Mouse (Mus musculus) gastrocnemius, adult 8-10 months (tissue): Measurements from ENCODE around the gene Gm8104. TPM values are rescaled to one million over a fixed set of nuclear protein-coding genes. Genes with fewer than 3 reads are reported as not detected.
"Not testable (repeated sequence)": the region's sequence is repeated elsewhere in the genome, so short reads cannot be mapped to it uniquely, and the experiment has no call there.

Experiments used
- DNase-seq, 2 experiments: peaks; one replicate each; pipeline ENCODE4 v3.0.0; 2022; ENCODE audit warnings: low spot score in 2 of 2
- total RNA-seq, 4 experiments: library from RNA; stranded (reverse); gene quantifications; 2 replicates each; pipeline ENCODE4 v1.2.4; 2022

Gm8104 gene
- total RNA-seq, result not detected

DNA sequence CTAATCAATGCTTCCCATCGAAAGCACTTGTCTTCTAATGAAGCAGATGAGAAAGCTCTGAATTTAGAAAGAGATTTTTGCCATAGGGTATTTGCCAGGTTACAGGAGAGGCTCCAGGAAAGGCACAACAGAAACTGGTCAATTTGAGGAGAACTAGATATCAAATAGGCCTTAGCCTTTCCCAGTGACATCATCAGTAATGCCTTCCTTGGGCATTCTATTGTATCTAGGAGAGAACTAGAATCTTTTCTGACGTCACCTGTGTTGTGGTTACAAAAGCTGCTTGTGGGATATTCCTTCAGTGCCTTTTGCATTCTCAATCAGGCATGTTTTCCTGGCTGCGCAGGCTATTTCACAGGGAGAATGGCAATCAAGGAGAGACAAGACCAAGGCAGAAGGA, at the start of gene Gm8104:
Gene Gm8104, plus strand, starts transcription at position 301 of the 400 bp plus-strand sequence.
- not testable (repeated sequence) for DNase-seq

DNA sequence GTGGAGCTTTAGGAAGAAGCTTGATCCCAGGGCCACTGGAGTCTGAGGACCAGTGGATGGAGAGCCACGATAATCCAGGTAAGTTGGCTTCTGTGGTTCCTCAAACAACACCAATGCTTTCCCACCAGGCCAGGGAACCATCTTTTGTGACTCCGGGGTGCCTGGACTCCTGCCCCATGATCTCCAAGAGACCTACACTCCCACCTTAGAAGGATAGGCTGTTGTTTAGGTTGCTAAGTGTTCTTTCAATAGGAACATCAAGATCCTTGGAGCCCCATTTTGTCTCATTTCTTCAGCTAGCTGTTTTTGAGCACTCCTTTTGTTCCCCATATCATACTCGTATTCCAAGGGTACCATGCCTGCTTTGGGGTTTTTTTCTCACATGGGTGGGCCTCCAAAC, 42.3 kb upstream of the Gm8104 start:
- DNase-seq, result not testable (repeated sequence)

DNA sequence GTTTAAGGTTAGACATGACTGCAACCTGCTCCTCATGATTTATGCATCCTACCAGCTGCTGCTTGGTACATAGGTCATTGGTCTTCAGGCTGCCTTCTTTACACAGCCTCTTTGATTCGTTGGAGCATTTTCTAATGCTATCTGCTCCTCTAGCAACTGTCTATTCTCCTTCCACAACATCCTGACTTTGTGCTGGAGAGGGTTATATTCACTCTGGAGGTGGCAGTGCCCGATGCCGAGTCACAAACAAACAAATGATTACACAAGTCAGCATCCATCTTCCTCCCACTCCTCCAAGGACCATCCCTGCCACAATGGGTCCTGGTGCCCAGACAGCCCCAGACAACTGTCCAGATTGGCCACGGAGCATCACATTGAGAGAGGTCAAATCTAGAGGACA, 40.2 kb upstream of the Gm8104 start:
- DNase-seq, result peak in 1 of 2 experiments; percentile 3

DNA sequence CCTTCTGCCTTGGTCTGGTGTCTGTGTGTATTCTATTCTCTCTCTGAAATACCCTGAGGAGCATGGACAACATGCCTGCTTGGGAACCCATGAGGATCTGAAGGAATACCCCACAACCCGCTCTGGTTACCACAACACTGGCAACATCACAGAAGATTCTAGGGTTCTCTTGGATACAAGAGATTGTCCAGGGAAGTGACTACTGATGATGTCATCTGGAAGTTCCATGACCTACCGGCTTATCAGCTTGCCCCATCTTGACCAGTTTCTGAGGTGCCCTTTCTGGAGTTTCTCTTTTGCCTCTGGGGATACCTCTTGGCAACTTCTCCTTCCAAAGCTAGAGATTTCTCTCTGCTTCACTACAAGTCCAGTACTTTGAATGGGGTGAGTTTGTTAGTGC, 23.9 kb upstream of the Gm8104 start, which contains the start of gene Gm8094:
Gene Gm8094, minus strand, starts transcription at position 101 of the 400 bp plus-strand sequence.
- DNase-seq, result not testable (repeated sequence)

DNA sequence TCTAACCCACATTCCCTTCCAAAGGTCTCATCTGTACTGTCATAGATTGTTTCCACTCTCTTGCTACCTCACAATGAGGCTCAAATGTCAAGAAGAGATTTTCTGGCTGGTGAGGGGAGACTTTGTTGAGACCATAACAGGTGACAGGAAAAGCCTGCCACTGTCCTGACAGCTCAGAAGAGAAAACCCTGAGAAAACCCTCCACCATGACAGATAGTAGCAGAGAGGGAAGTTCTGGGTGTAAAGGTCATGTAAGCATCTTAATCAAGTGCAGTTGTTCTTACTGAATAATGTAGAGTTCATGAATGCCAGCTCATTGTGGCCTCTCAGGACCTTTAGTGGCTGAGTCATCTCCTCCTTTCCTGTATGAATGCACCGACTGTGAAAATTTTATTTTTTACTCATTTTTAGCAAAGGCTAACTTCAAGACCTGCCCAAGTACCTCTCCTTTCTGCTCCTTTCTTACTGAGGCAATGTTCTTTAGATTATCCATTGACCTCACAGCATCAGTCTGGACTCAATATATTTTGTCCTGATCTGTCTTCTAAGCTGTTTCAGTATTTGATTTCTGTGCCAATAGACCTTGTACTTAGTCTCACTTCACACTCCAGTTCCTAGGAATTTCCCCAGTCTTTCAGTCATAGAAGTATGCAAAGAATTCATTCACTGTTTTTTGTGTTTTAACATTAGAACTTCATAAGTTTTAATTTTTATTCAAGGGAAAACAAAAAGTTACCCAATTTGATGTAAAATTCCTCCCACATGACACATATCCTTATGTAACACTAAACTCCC, 15.3 kb upstream of the Gm8104 start:
- not testable (repeated sequence) for DNase-seq

DNA sequence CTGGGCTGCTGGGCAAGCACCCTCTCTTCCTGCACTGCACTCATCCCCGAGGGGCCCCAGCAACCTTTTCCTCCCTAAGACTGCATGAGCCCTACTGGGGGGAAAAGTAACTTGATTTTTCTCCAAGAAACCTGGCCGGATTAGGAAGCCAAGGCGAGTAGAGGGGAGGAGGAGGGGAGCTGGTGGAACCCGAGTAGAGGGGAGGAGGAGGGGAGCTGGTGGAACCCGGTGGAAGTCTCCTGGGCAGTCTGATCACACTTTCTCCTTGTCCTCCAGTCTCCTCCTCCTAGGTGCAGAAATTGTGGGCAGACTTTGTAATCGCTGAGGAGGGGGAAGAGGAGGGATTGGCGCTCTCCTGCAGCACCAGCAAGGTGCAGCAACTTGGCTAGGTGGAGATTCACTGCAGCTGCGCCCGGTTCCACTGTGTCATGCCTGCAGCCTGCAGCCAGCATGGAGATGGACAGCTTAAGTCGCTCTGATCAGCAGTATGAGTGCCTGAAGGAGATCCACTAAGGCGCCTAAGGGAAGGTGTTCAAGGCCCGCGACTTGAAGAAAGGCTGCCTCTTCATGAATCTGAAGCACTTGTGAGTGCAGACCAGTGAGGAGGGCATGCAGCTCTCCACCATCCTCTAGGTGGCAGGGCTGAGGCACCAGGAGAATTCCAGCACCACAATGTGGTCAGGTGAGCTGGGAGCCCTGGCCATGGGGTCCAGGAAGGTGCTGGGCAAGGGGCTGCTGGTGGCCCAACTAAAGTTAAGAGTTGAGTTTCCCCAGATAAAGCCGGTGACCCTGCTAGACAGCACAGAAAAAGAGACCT, 11.1 kb upstream of the Gm8104 start:
- not testable (repeated sequence) for DNase-seq

DNA sequence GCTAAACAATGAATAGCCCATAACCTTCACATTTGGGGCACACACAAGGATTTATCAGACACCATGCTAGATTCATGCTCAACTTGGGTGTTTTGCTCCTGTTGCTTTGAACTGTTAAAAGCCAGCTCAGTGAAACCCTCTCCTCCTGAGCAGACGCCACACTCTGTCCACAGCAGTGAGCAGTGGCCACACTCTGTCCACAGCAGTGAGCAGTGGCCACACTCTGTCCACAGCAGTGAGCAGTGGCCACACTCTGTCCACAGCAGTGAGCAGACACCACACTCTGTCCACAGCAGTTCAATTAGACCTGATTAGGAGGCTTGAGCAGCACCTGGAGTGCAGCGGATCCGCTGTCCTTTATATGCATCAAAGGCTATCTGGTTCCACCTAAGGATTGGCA, 19.3 kb downstream of the Gm8104 start:
- DNase-seq, result not testable (repeated sequence)

DNA sequence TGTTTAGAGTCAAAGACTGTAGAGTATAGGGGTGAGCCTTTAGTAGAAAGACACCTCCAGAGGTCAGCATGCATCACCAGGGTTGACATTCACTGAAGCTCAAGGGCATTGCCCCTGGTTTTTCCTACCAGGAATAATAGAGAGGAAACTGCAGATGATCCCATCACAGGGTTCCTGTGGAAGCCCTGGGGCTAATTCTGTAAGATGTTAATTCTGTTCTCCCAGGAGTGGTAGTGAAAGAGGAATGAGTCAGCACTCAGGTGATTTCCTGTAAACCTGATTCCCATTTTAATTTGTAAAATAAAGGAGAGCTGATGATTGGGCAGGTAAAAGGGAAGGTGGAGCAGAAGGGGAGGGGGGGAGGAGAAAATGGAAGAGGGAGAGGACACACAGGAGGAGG, 25.9 kb downstream of the Gm8104 start:
- DNase-seq, result not testable (repeated sequence)

Other genes starting within 250 kb of the Gm8104 start
- gene Gm21977, start 247.1 kb upstream of the Gm8104 start, total RNA-seq, result not detected
- gene Gm8082, start 107.0 kb upstream of the Gm8104 start, total RNA-seq, result not detected
- gene Gm10376, start 85.0 kb upstream of the Gm8104 start, total RNA-seq, result not detected
- gene Gm8094, start 24.0 kb upstream of the Gm8104 start, total RNA-seq, result not detected
- not detected for gene Gm7233, start 79.3 kb downstream of the Gm8104 start, total RNA-seq
- gene Gm8122, start 134.7 kb downstream of the Gm8104 start, total RNA-seq, result not detected
- gene Gm8126, start 158.0 kb downstream of the Gm8104 start, total RNA-seq, result not detected
- gene Gm9732, start 174.4 kb downstream of the Gm8104 start, total RNA-seq, result not detected
- gene Gm8127, start 193.2 kb downstream of the Gm8104 start, total RNA-seq, result not detected
- gene 1700001F09Rik, start 247.2 kb downstream of the Gm8104 start, total RNA-seq, result not detected